Mouse (Mus musculus): ENCODE measurements around the gene Cdkn1a. TPM values are rescaled to one million over a fixed set of nuclear protein-coding genes. Genes with fewer than 3 reads are reported as not detected.

Cdkn1a gene
- total and polyA plus RNA-seq, 3 experiments = 10.6 to 59.1 (median 37.5) TPM

DNA sequence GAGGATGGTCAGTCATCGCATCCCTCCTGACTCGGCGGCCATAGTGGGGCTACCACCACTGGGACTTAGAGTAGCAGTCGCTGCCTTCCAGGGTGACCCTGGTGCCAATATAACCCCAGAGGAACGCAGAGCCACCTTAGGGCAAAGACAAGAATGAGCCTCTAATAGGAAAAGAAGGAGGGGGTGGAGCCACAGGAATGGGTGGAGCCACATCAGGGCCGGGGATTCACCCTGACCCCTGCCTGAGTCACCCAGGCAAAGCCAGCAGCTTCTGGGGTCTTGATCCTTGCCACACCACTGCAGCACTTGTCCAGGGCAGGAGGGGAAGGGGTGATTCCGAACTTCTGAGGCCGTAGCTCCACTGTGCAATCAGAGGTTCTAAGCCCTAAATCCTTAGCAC is 7.2 kb upstream of the Cdkn1a start:
- no peak for DNase-seq (ENCODE audit: extremely low read depth)
- Histone ChIP-seq H3K27me3 (replicated peaks) (no peaks in the 10 kb centered on the region), H3K9me3 (replicated peaks; ENCODE audit: low read length) (peaks cover 15% of the 10 kb centered on the region), H3K4me3 (replicated peaks in 1 of 3; ENCODE audit: low read depth in 2 of 3, low read length in 2 of 3, poor library complexity in 1 of 3) (no peak overlapping the region), H3K79me2 (replicated peaks; ENCODE audit: control insufficient read depth, extremely low read depth, insufficient read depth, poor library complexity, severe bottlenecking) (no peaks in the 10 kb centered on the region), H3K27ac (ENCODE audit: insufficient read depth, low read depth) (no peak overlapping the region), H3K9ac (ENCODE audit: insufficient read depth, low read depth) (no peak overlapping the region), H3K36me3 (replicated peaks in 1 of 2; ENCODE audit: control insufficient read depth in 1 of 2, insufficient read depth in 1 of 2, low read length in 1 of 2) (peaks cover 0 to 2% of the 10 kb centered on the region in 2 experiments), H3K4me1 (ENCODE audit: control insufficient read depth in 1 of 2, insufficient read depth in 2 of 2) (peaks cover 6 to 25% of the 10 kb centered on the region in 2 experiments), H3K4me2 (ENCODE audit: insufficient read depth, low read depth, poor library complexity, severe bottlenecking) (no peak overlapping the region)
- dilution Hi-C loops (cut with MboI; ENCODE audit: extremely low pct_ligation_motif_present, extremely low pct_unique_long_range_greater_than_20kb, low sequenced_read_pairs) (no loop called here), in situ Hi-C loops (cut with MboI; ENCODE audit: low pct_ligation_motif_present, low pct_unique_long_range_greater_than_20kb, low sequenced_read_pairs) (no loop called here)
- TF ChIP-seq IRF4 (IDR thresholded peaks at IDR 0.05; ENCODE audit: low read depth, low read length) = no peak
- TF ChIP-seq ELF1 (IDR thresholded peaks at IDR 0.05; ENCODE audit: low read depth, low read length) = no peak
- no peak for TF ChIP-seq MYC (IDR thresholded peaks at IDR 0.05; ENCODE audit: low read depth, low read length)

- Histone ChIP-seq H3K4me1 (ENCODE audit: control insufficient read depth in 1 of 2, insufficient read depth in 2 of 2) (peaks cover 6 to 19% of the 10 kb centered on the region in 2 experiments), H3K4me3 (replicated peaks in 1 of 3; ENCODE audit: low read depth in 2 of 3, low read length in 2 of 3, poor library complexity in 1 of 3) (no peak overlapping the region), H3K27me3 (replicated peaks) (no peaks in the 10 kb centered on the region), H3K4me2 (ENCODE audit: insufficient read depth, low read depth, poor library complexity, severe bottlenecking) (no peak overlapping the region), H3K27ac (ENCODE audit: insufficient read depth, low read depth) (no peak overlapping the region), H3K79me2 (replicated peaks; ENCODE audit: control insufficient read depth, extremely low read depth, insufficient read depth, poor library complexity, severe bottlenecking) (no peaks in the 10 kb centered on the region), H3K9ac (ENCODE audit: insufficient read depth, low read depth) (no peak overlapping the region), H3K36me3 (replicated peaks in 1 of 2; ENCODE audit: control insufficient read depth in 1 of 2, insufficient read depth in 1 of 2, low read length in 1 of 2) (peaks cover 0 to 2% of the 10 kb centered on the region in 2 experiments), H3K9me3 (replicated peaks; ENCODE audit: low read length) (peaks cover 18% of the 10 kb centered on the region)
- DNase-seq (ENCODE audit: extremely low read depth) = no peak
- dilution Hi-C loops (cut with MboI; ENCODE audit: extremely low pct_ligation_motif_present, extremely low pct_unique_long_range_greater_than_20kb, low sequenced_read_pairs) = no loop called here
- TF ChIP-seq CHD1 (IDR thresholded peaks at IDR 0.05; ENCODE audit: low read depth, low read length) (no peak), KAT2A (IDR thresholded peaks at IDR 0.05; ENCODE audit: insufficient replicate concordance, low read length) (no peak), POLR2A (IDR thresholded peaks at IDR 0.05; ENCODE audit: low read depth, low read length) (no peak), ZC3H11A (IDR thresholded peaks at IDR 0.05; ENCODE audit: low read depth, low read length) (no peak), MAX (IDR thresholded peaks at IDR 0.05; ENCODE audit: low read length) (no peak), MEF2A (IDR thresholded peaks at IDR 0.05; ENCODE audit: borderline replicate concordance, low read depth, low read length) (no peak)
- in situ Hi-C loops (cut with MboI; ENCODE audit: low pct_ligation_motif_present, low pct_unique_long_range_greater_than_20kb, low sequenced_read_pairs) = no loop called here
These were observed 6.1 kb upstream of the Cdkn1a start for GRCm38 (mm10) chr17:29084656-29085055.

GRCm38 (mm10) chr17:29085266-29085665 is 5.5 kb upstream of the Cdkn1a start:
- no peak overlapping the region for H3K27ac ChIP-seq (ENCODE audit: insufficient read depth, low read depth)
- H3K79me2 ChIP-seq (replicated peaks; ENCODE audit: control insufficient read depth, extremely low read depth, insufficient read depth, poor library complexity, severe bottlenecking) = no peaks in the 10 kb centered on the region
- H3K4me1 ChIP-seq (ENCODE audit: control insufficient read depth in 1 of 2, insufficient read depth in 2 of 2) = peaks cover 9 to 19% of the 10 kb centered on the region in 2 experiments
- H3K9me3 ChIP-seq (replicated peaks; ENCODE audit: low read length) = peaks cover 18% of the 10 kb centered on the region
- dilution Hi-C loops (cut with MboI; ENCODE audit: extremely low pct_ligation_motif_present, extremely low pct_unique_long_range_greater_than_20kb, low sequenced_read_pairs) = no loop called here
- H3K36me3 ChIP-seq (replicated peaks in 1 of 2; ENCODE audit: control insufficient read depth in 1 of 2, insufficient read depth in 1 of 2, low read length in 1 of 2) = peaks cover 0 to 2% of the 10 kb centered on the region in 2 experiments
- no peak overlapping the region for H3K4me3 ChIP-seq (replicated peaks in 1 of 3; ENCODE audit: low read depth in 2 of 3, low read length in 2 of 3, poor library complexity in 1 of 3)
- H3K27me3 ChIP-seq (replicated peaks) = no peaks in the 10 kb centered on the region
- H3K4me2 ChIP-seq (ENCODE audit: insufficient read depth, low read depth, poor library complexity, severe bottlenecking) = no peak overlapping the region
- TF ChIP-seq UBTF (IDR thresholded peaks at IDR 0.05; ENCODE audit: low read depth, low read length) (no peak), MXI1 (IDR thresholded peaks at IDR 0.05; ENCODE audit: low read depth, low read length) (no peak), RAD21 (IDR thresholded peaks at IDR 0.05; ENCODE audit: low read depth, low read length) (no peak), ZMIZ1 (IDR thresholded peaks at IDR 0.05; ENCODE audit: low read depth, low read length) (no peak), MAFK (IDR thresholded peaks at IDR 0.05; ENCODE audit: insufficient replicate concordance, low read length) (no peak), USF2 (conservative IDR thresholded peaks at IDR 0.05; ENCODE audit: low read depth, low read length) (no peak), MAZ (IDR thresholded peaks at IDR 0.05; ENCODE audit: low read depth, low read length) (no peak), BHLHE40 (IDR thresholded peaks at IDR 0.05; ENCODE audit: low read depth, low read length) (no peak), ETS1 (conservative IDR thresholded peaks at IDR 0.05; ENCODE audit: low read depth, low read length) (no peak), JUN (IDR thresholded peaks at IDR 0.05; ENCODE audit: insufficient read depth, low read depth, low read length) (no peak), USF1 (IDR thresholded peaks at IDR 0.05; ENCODE audit: low read depth, low read length) (no peak)
- no peak for DNase-seq (ENCODE audit: extremely low read depth)
- no peak overlapping the region for H3K9ac ChIP-seq (ENCODE audit: insufficient read depth, low read depth)
- in situ Hi-C loops (cut with MboI; ENCODE audit: low pct_ligation_motif_present, low pct_unique_long_range_greater_than_20kb, low sequenced_read_pairs) = no loop called here
